Mouse (Mus musculus) spleen, adult 2 months (tissue): ENCODE data around the gene Slc43a2.

Experiments used
- CTCF ChIP-seq: fragments of 200-500 bp; IDR thresholded peaks from 2 replicates; pipeline ENCODE4 v1.5.1; 2011; ENCODE audit warnings: mild to moderate bottlenecking, inconsistent platforms; ENCODE audit not compliant: insufficient read depth, insufficient read length, insufficient replicate concordance; ENCODE audit errors: extremely low read depth
- POLR2A ChIP-seq: fragments of 200-500 bp; IDR thresholded peaks from 2 replicates; pipeline ENCODE4 v1.6.1; 2011; ENCODE audit warnings: low read depth, low read length, inconsistent platforms

- no peak for TF ChIP-seq CTCF
- TF ChIP-seq POLR2A = no peak
Observed at GRCm38 (mm10) chr11:75571126-75571990, 39.9 kb downstream of the Slc43a2 start.
